Mouse (Mus musculus): ENCODE data around the gene Piga. TPM values are rescaled to one million over a fixed set of nuclear protein-coding genes. Genes with fewer than 3 reads are reported as not detected.

The Piga gene
- polyA plus RNA-seq, 1 experiment from 2014 or later = 7.2 TPM

DNA sequence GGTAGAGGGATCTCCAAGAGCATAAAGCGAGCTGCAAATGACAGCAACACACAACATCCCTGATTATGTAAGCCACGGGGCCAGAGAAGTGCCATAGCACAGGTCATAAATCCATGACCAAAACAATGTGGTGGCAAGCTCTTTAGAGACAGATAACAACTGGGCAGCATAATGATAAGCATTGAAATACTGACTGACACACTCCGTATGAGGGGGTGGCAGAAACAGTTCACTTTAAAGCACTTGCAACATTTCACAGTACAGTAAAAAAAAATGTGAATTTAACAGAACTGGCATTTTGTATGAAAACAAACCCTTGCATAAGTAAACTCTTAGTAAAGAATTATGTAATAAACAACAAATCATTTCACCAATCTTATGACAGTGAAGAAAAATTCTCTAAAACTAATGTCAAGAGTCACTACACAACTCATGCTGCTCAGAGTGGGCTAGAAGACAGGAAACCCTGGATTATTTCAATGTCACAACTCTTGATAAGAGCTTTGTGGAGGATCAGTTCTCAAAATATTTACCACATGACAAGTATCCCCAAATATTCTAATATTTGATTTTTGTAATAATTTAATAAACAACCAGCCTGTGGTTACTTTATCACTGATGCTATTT is 11.2 kb upstream of the Piga start:
- Histone ChIP-seq H3K4me1 (replicated peaks) (no peaks in the 10 kb centered on the region), H3K9me3 (replicated peaks) (no peaks in the 10 kb centered on the region), H3K36me3 (no peaks in the 10 kb centered on the region), H3K4me3 (no peak overlapping the region), H3K27ac (no peak overlapping the region), H3K27me3 (no peaks in the 10 kb centered on the region), H3K4me2 (no peak overlapping the region), H3K9ac (no peak overlapping the region)
- ATAC-seq (replicated peaks; ENCODE audit: insufficient number of reproducible peaks, insufficient read depth, low FRiP score, low read depth) = no peak
- WGBS = 51% methylated on average over 3 of the region's 3 CpGs

DNA sequence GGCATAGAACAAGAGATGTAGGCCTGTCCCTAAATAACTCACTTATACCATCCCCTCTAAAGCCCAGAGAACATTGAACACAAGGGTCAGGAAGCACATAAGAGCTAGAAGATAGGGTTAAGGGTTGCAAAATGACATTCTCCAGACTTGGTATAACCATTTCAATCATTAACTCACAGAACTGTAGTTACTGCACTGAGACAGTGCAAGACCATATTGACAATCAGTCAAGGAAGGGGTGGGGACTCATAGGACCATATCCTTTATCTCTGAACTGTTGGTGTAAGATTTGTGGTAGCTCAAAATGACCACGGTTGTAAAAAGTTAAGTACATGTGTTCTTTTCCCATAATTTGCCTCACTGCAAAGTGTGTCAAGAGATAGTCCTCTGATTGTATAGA is 9.0 kb upstream of the Piga start:
- Histone ChIP-seq H3K4me2 (no peak overlapping the region), H3K4me1 (replicated peaks) (no peaks in the 10 kb centered on the region), H3K9me3 (replicated peaks) (no peaks in the 10 kb centered on the region), H3K27me3 (no peaks in the 10 kb centered on the region), H3K9ac (no peak overlapping the region), H3K27ac (no peak overlapping the region), H3K36me3 (no peaks in the 10 kb centered on the region), H3K4me3 (no peak overlapping the region)
- 68% methylated on average over 1 of the region's 1 CpGs for WGBS
- ATAC-seq (replicated peaks; ENCODE audit: insufficient number of reproducible peaks, insufficient read depth, low FRiP score, low read depth) = no peak

DNA sequence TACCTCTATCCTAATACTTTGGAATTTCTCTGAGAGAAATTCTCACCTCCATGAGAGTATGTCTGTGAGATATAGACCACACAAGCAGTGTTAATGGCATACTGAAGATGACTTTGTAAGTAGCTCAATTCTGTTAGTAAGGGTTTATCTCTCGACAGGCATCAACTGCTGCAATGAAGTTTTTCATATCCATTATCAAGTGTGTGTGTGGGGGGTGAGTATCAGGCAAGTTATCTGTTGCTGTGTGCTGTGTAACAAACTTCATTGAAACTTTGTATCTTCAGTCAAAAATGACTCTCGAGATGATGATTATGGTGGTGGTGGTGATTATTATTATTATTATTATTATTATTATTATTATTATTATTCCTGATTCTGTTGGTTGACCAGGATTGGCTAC is 2.8 kb upstream of the Piga start:
- Histone ChIP-seq H3K9ac (no peak overlapping the region), H3K4me1 (replicated peaks) (peaks cover 7% of the 10 kb centered on the region), H3K4me3 (no peak overlapping the region), H3K4me2 (no peak overlapping the region), H3K27me3 (no peaks in the 10 kb centered on the region), H3K27ac (no peak overlapping the region), H3K36me3 (no peaks in the 10 kb centered on the region), H3K9me3 (replicated peaks) (no peaks in the 10 kb centered on the region)
- no peak for ATAC-seq (replicated peaks; ENCODE audit: insufficient number of reproducible peaks, insufficient read depth, low FRiP score, low read depth)
- WGBS = 66% methylated on average over 2 of the region's 2 CpGs

DNA sequence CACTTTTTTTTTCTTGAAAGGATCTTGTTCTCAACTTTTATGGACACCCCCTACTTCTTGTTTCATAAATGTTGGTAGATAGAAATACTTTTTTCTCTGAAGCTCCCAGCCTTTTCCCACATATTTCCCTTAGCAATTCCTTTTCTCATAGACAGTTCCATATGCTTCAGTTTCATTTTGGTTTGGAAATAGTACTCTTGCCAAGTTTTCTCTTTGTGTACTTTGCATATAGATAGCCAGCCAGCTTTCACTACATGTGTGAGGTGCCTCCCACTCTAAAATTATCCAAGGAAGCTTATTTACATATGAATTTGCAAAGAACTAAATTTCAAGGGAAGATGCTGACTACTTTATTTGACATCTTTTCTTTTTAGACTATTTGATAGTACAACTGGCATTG is 1.6 kb upstream of the Piga start:
- peaks cover 3% of the 10 kb centered on the region for H3K36me3 ChIP-seq
- peaks cover 7% of the 10 kb centered on the region for H3K4me1 ChIP-seq (replicated peaks)
- no peak for ATAC-seq (replicated peaks; ENCODE audit: insufficient number of reproducible peaks, insufficient read depth, low FRiP score, low read depth)

DNA sequence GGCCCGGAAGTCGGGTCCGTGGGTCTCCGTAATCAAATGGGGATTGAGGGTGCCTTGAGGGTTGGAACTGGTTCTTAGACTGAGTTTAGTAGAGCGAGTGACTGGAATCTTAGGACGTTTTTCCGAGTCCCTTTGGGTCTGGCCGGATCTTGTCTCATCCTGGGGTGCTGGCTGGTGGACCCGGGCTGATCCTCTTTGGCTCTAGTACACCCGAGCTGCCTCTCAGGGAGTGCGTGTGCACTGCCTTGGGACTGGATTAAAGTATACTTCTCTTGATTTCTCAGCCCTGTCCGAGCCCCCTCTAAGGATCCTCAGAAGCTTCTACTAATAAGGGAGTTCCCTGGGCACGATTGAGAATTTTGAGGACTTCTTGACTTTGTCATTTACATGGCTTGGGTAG is 368 bp downstream of the Piga start:
- WGBS = 15% methylated on average over 13 of the region's 13 CpGs
- H3K9me3 ChIP-seq (replicated peaks) = no peaks in the 10 kb centered on the region
- H3K9ac ChIP-seq = peak overlapping the region; percentile 65
- 0 out of 2 replicates have a peak, but pooled peaks have one; percentile 1 for ATAC-seq (replicated peaks; ENCODE audit: insufficient number of reproducible peaks, insufficient read depth, low FRiP score, low read depth)
- H3K4me3 ChIP-seq = peak overlapping the region; percentile 64
- H3K36me3 ChIP-seq = peaks cover 10% of the 10 kb centered on the region
- no peaks in the 10 kb centered on the region for H3K27me3 ChIP-seq
- peaks cover 7% of the 10 kb centered on the region for H3K4me1 ChIP-seq (replicated peaks)
- peak overlapping the region; percentile 78 for H3K27ac ChIP-seq
- H3K4me2 ChIP-seq = peak overlapping the region; percentile 57

More for the DNA sequence above, 1.6 kb upstream of the Piga start:
- Histone ChIP-seq H3K9me3 (replicated peaks) (no peaks in the 10 kb centered on the region), H3K4me2 (no peak overlapping the region), H3K27ac (no peak overlapping the region), H3K27me3 (no peaks in the 10 kb centered on the region), H3K4me3 (no peak overlapping the region), H3K9ac (no peak overlapping the region)

DNA sequence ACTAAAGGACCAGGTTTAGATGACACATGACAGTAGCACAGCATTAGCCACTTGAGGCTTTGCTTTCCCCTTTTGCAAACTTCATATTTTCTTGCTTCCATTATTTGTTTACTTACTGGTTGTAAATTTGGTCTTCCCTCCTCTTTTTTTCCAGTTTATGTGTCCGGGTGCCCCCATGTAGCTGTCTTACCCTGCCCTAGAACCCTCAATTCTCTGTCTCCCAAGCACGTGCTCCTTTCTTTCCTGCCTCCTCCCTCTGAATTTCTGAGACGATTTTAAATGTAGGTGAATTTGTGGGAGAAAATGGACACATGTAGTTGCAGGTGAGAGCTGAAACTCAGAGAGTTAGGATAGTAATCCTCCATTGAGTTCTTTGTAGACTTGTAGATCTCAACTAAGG is 931 bp downstream of the Piga start:
- no peaks in the 10 kb centered on the region for H3K9me3 ChIP-seq (replicated peaks)
- peak overlapping the region; percentile 65 for H3K9ac ChIP-seq
- WGBS = 32% methylated on average over 3 of the region's 3 CpGs
- peak overlapping the region; percentile 64 for H3K4me3 ChIP-seq
- no peak overlapping the region for H3K27ac ChIP-seq
- H3K4me2 ChIP-seq = peak overlapping the region; percentile 57
- H3K4me1 ChIP-seq (replicated peaks) = peaks cover 7% of the 10 kb centered on the region
- no peak for ATAC-seq (replicated peaks; ENCODE audit: insufficient number of reproducible peaks, insufficient read depth, low FRiP score, low read depth)
- no peaks in the 10 kb centered on the region for H3K27me3 ChIP-seq
- H3K36me3 ChIP-seq = peaks cover 10% of the 10 kb centered on the region

DNA sequence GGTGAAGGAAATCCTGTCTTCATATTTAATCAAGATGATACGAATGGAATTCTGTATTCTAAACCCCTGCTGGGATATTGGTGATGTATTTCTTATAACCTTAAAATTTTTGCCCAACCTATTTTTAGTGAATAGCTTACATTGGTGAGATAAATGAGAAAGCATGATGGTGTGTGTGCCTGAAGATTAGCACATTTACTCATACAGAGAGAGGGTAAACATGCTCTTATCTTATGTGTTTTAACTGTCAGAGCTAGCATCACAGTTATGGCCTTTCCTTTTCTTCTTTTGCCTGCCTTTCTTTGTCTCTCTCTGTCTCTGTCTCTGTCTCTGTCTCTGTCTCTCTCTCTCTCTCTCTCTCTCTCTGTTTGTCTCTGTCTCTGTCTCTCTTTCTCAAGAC is 5.2 kb downstream of the Piga start:
- H3K27ac ChIP-seq = no peak overlapping the region
- H3K4me1 ChIP-seq (replicated peaks) = peaks cover 7% of the 10 kb centered on the region
- no peak overlapping the region for H3K9ac ChIP-seq
- 69% methylated on average over 1 of the region's 1 CpGs for WGBS
- H3K9me3 ChIP-seq (replicated peaks) = no peaks in the 10 kb centered on the region
- H3K4me3 ChIP-seq = no peak overlapping the region
- H3K4me2 ChIP-seq = no peak overlapping the region
- no peaks in the 10 kb centered on the region for H3K27me3 ChIP-seq
- ATAC-seq (replicated peaks; ENCODE audit: insufficient number of reproducible peaks, insufficient read depth, low FRiP score, low read depth) = no peak
- H3K36me3 ChIP-seq = peaks cover 10% of the 10 kb centered on the region

DNA sequence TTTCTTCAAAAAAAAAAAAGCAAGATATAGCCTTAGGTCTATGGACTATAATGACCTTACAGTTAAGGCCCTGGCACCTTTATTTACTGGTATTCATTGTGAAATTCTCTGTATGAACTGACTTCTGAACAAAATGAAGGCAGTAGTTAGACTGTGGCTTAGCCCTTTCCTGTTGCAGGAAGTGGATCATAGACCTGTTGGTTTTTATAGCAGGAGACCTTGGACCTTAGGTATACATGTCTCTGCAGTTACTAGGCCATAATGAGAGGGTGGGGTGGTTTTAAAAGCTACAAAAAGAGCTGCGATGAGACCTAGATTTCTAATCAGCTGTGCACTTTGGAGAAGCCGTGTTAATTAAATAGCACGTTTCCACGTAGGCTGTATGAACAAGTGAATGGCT is 7.7 kb downstream of the Piga start:
- Histone ChIP-seq H3K36me3 (peaks cover 22% of the 10 kb centered on the region), H3K4me3 (no peak overlapping the region), H3K9ac (no peak overlapping the region), H3K4me1 (replicated peaks) (no peaks in the 10 kb centered on the region), H3K9me3 (replicated peaks) (no peaks in the 10 kb centered on the region), H3K27me3 (no peaks in the 10 kb centered on the region), H3K27ac (no peak overlapping the region), H3K4me2 (no peak overlapping the region)
- 81% methylated on average over 4 of the region's 4 CpGs for WGBS
- ATAC-seq (replicated peaks; ENCODE audit: insufficient number of reproducible peaks, insufficient read depth, low FRiP score, low read depth) = no peak

DNA sequence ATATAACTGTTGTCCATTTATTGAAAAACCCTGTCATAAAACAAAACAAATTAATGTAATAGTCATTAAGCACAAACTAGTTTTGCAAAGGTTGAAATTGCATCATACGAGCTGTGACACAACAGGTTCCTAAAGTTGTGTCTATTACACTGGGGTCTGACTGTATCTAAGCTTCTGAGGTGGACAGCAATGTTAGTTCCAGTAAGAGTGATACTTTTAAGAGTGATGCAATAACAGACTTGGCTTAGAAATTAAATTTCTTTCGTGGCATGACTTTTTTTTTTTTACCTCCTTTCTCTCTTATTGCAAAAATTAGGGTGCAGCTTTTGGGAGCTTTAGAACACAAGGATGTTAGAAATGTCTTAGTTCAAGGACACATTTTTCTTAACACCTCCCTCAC is 8.6 kb downstream of the Piga start:
- no peak overlapping the region for H3K9ac ChIP-seq
- no peak overlapping the region for H3K4me3 ChIP-seq
- H3K4me2 ChIP-seq = no peak overlapping the region
- 80% methylated on average over 2 of the region's 2 CpGs for WGBS
- no peaks in the 10 kb centered on the region for H3K9me3 ChIP-seq (replicated peaks)
- no peak for ATAC-seq (replicated peaks; ENCODE audit: insufficient number of reproducible peaks, insufficient read depth, low FRiP score, low read depth)
- H3K27me3 ChIP-seq = no peaks in the 10 kb centered on the region
- H3K36me3 ChIP-seq = peaks cover 17% of the 10 kb centered on the region; the same call in 1 of the 2 replicates
- no peaks in the 10 kb centered on the region for H3K4me1 ChIP-seq (replicated peaks)
- no peak overlapping the region for H3K27ac ChIP-seq

DNA sequence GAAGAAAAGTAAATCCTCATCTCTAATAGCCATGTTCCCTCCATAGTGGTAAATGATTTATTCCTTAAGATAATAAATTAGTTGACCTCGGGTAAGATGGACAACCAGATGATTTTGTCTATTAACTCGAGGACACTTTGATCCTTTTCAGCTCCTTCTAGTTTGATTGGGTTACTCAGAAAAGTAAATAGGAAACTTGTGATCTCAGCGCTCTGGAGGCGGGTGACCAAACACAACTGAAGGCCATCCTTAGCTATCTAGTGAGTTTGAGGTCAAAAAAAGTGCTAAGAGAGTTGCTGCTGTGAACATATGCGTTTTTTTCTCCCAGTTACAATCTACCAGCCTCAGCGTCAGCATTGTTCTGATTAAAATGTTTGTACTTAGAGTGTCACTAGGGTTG is 11.0 kb downstream of the Piga start:
- no peak for ATAC-seq (replicated peaks; ENCODE audit: insufficient number of reproducible peaks, insufficient read depth, low FRiP score, low read depth)
- peaks cover 12% of the 10 kb centered on the region; the same call in 1 of the 2 replicates for H3K36me3 ChIP-seq
- H3K27ac ChIP-seq = no peak overlapping the region
- H3K4me1 ChIP-seq (replicated peaks) = no peaks in the 10 kb centered on the region
- no peak overlapping the region for H3K4me2 ChIP-seq
- no peak overlapping the region for H3K9ac ChIP-seq
- 84% methylated on average over 6 of the region's 6 CpGs for WGBS
- H3K9me3 ChIP-seq (replicated peaks) = no peaks in the 10 kb centered on the region
- no peaks in the 10 kb centered on the region for H3K27me3 ChIP-seq
- no peak overlapping the region for H3K4me3 ChIP-seq

DNA sequence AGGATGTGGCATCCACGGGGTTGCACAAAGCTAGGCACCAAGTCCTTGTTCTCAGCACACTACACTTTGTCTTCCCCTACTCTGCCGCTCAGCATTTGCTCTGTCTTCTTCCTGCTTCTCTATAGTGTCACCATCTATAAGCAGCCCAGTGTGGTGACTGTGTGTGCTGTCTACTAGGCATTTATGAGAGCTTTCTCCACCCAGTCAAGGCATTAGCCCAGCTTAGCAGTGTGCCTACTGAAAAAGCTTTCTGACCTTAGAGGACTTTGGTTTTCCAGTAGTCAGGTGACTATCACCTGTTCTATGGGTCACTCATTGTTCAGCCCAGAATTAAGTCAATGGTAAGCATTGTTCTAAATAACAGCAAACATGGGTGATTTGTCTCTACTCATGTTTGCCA is 11.5 kb downstream of the Piga start:
- Histone ChIP-seq H3K27ac (no peak overlapping the region), H3K4me1 (replicated peaks) (no peaks in the 10 kb centered on the region), H3K9ac (no peak overlapping the region), H3K4me2 (no peak overlapping the region), H3K27me3 (no peaks in the 10 kb centered on the region), H3K4me3 (no peak overlapping the region), H3K9me3 (replicated peaks) (no peaks in the 10 kb centered on the region), H3K36me3 (peaks cover 12% of the 10 kb centered on the region; the same call in 1 of the 2 replicates)
- 81% methylated on average over 2 of the region's 2 CpGs for WGBS
- no peak for ATAC-seq (replicated peaks; ENCODE audit: insufficient number of reproducible peaks, insufficient read depth, low FRiP score, low read depth)

DNA sequence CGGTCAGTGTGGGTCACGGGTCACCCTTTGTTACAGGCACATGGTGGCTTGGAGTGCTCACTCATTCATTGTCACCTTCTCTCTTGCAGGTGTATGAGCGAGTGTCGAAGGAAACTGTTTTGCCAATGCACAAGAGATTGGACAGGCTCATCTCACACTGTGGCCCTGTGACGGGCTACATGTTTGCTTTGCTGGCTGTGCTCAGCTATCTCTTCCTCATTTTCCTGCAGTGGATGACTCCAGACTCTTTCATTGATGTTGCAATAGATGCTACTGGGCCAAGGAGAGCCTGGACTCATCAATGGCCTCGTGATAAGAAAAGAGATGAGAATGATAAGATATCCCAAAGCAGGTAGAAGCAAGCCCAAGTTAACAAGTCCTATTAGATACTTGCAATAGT is 12.0 kb downstream of the Piga start:
- 82% methylated on average over 6 of the region's 6 CpGs for WGBS
- no peak overlapping the region for H3K27ac ChIP-seq

More for the DNA sequence above, 12.0 kb downstream of the Piga start:
- ATAC-seq (replicated peaks; ENCODE audit: insufficient number of reproducible peaks, insufficient read depth, low FRiP score, low read depth) = no peak
- Histone ChIP-seq H3K4me2 (no peak overlapping the region), H3K9ac (no peak overlapping the region), H3K9me3 (replicated peaks) (no peaks in the 10 kb centered on the region), H3K27me3 (no peaks in the 10 kb centered on the region), H3K4me1 (replicated peaks) (no peaks in the 10 kb centered on the region), H3K4me3 (no peak overlapping the region), H3K36me3 (peaks cover 12% of the 10 kb centered on the region; the same call in 1 of the 2 replicates)
